Mouse (Mus musculus): ENCODE data around the gene Fbxo36.

The Fbxo36 gene

GRCm38 (mm10) chr1:84839309-84840017 is at the start of gene Fbxo36:
Gene Fbxo36, plus strand, starts transcription at chr1:84839841.
- DNase-seq (ENCODE audit: low read depth, low spot score), result peak; percentile 92

GRCm38 (mm10) chr1:84791393-84791792 is 48.2 kb upstream of the Fbxo36 start:
- no peak for DNase-seq (ENCODE audit: low read depth, low spot score)

- no peak for DNase-seq (ENCODE audit: low read depth, low spot score)
Observed at GRCm38 (mm10) chr1:84795335-84795734, 44.3 kb upstream of the Fbxo36 start.

- DNase-seq (ENCODE audit: low read depth, low spot score), result no peak
Observed at GRCm38 (mm10) chr1:84799166-84799565, 40.5 kb upstream of the Fbxo36 start.

- DNase-seq (ENCODE audit: low read depth, low spot score), result no peak
Observed at GRCm38 (mm10) chr1:84803788-84804187, 35.9 kb upstream of the Fbxo36 start.

GRCm38 (mm10) chr1:84817596-84817995 is 22.0 kb upstream of the Fbxo36 start:
- no peak for DNase-seq (ENCODE audit: low read depth, low spot score)

- no peak for DNase-seq (ENCODE audit: low read depth, low spot score)
Observed at GRCm38 (mm10) chr1:84825091-84825490, 14.6 kb upstream of the Fbxo36 start.

GRCm38 (mm10) chr1:84837523-84838145 is 2.0 kb upstream of the Fbxo36 start:
- peak; percentile 30 for DNase-seq (ENCODE audit: low read depth, low spot score)

- DNase-seq (ENCODE audit: low read depth, low spot score), result no peak
Observed at GRCm38 (mm10) chr1:84838156-84838555, 1.5 kb upstream of the Fbxo36 start.

- peak; percentile 73 for DNase-seq (ENCODE audit: low read depth, low spot score)
Observed at GRCm38 (mm10) chr1:84838621-84839151, 955 bp upstream of the Fbxo36 start.

GRCm38 (mm10) chr1:84840018-84840664 is 500 bp downstream of the Fbxo36 start, which contains the start of gene Trip12:
Gene Trip12, minus strand, starts transcription at chr1:84840516.
- no peak for DNase-seq (ENCODE audit: low read depth, low spot score)

- no peak for DNase-seq (ENCODE audit: low read depth, low spot score)
Observed at GRCm38 (mm10) chr1:84841061-84841460, 1.4 kb downstream of the Fbxo36 start.

GRCm38 (mm10) chr1:84843366-84843765 is 3.7 kb downstream of the Fbxo36 start:
- DNase-seq (ENCODE audit: low read depth, low spot score), result no peak

GRCm38 (mm10) chr1:84847698-84848097 is 8.1 kb downstream of the Fbxo36 start:
- no peak for DNase-seq (ENCODE audit: low read depth, low spot score)

- no peak for DNase-seq (ENCODE audit: low read depth, low spot score)
Observed at GRCm38 (mm10) chr1:84848335-84848734, 8.7 kb downstream of the Fbxo36 start.

GRCm38 (mm10) chr1:84848801-84849455 is 9.3 kb downstream of the Fbxo36 start:
- DNase-seq (ENCODE audit: low read depth, low spot score), result no peak

GRCm38 (mm10) chr1:84849804-84850203 is 10.2 kb downstream of the Fbxo36 start:
- no peak for DNase-seq (ENCODE audit: low read depth, low spot score)

GRCm38 (mm10) chr1:84850471-84850870 is 10.8 kb downstream of the Fbxo36 start:
- no peak for DNase-seq (ENCODE audit: low read depth, low spot score)

- no peak for DNase-seq (ENCODE audit: low read depth, low spot score)
Observed at GRCm38 (mm10) chr1:84851512-84852235, 12.0 kb downstream of the Fbxo36 start.

GRCm38 (mm10) chr1:84853721-84854120 is 14.1 kb downstream of the Fbxo36 start:
- DNase-seq (ENCODE audit: low read depth, low spot score), result no peak

- DNase-seq (ENCODE audit: low read depth, low spot score), result no peak
Observed at GRCm38 (mm10) chr1:84854966-84855365, 15.3 kb downstream of the Fbxo36 start.

Data from CD4-positive, CD25-positive, alpha-beta regulatory T cell, adult 2 months (primary cell).